Mouse (Mus musculus) heart, embryonic 14.5 days (tissue): ENCODE results near the gene Hspa4. TPM values are rescaled to one million over a fixed set of nuclear protein-coding genes. Genes with fewer than 3 reads are reported as not detected.

ENCODE experiments used
- ATAC-seq: fragments of 200-750 bp; cut with Nextera tagmentation; 2 replicates; pipeline ENCODE4 v1.8.0; 2017; ENCODE audit warnings: low read depth, moderate TSS enrichment; ENCODE audit not compliant: insufficient number of reproducible peaks, insufficient read depth, low FRiP score
- H3K27ac ChIP-seq, 2 experiments: fragments of 200-500 bp in 1 of 2; fragments of 300-500 bp in 1 of 2; sonication (generic) in 1 of 2; replicated peaks in 1 of 2; 2 replicates each; pipeline ENCODE4 v1.5.1; 2012 to 2014; ENCODE audit warnings: low read depth in 2 of 2, low read length in 2 of 2, control low read depth in 1 of 2, mild to moderate bottlenecking in 1 of 2, mixed read lengths in 1 of 2; ENCODE audit not compliant: control insufficient read depth in 1 of 2, insufficient read depth in 1 of 2
- H3K27me3 ChIP-seq: fragments of 300-500 bp; sonication (generic); 2 replicates; pipeline ENCODE4 v1.6.1; 2014; ENCODE audit warnings: mild to moderate bottlenecking, low read length, control low read depth; ENCODE audit not compliant: control insufficient read depth, insufficient read depth
- H3K36me3 ChIP-seq: fragments of 300-500 bp; sonication (generic); 2 replicates; pipeline ENCODE4 v1.6.1; 2014; ENCODE audit warnings: mild to moderate bottlenecking, control low read depth, low read length, mixed read lengths; ENCODE audit not compliant: control insufficient read depth, insufficient read depth
- H3K4me1 ChIP-seq, 2 experiments: fragments of 200-500 bp in 1 of 2; fragments of 300-500 bp in 1 of 2; sonication (generic) in 1 of 2; 2 replicates each; pipeline ENCODE4 v1.6.1; 2012 to 2014; ENCODE audit warnings: low read length in 2 of 2, control low read depth in 1 of 2, mixed read lengths in 1 of 2; ENCODE audit not compliant: control insufficient read depth in 2 of 2, insufficient read depth in 2 of 2
- H3K4me2 ChIP-seq: fragments of 300-500 bp; sonication (generic); 2 replicates; pipeline ENCODE4 v1.6.1; 2014; ENCODE audit warnings: mild to moderate bottlenecking, low read length
- H3K4me3 ChIP-seq, 2 experiments: fragments of 200-500 bp in 1 of 2; fragments of 300-500 bp in 1 of 2; sonication (generic) in 1 of 2; 2 replicates each; pipeline ENCODE4 v1.5.1; 2012 to 2014; ENCODE audit warnings: low read length in 2 of 2, mild to moderate bottlenecking in 2 of 2, control low read depth in 1 of 2, low read depth in 1 of 2, moderate library complexity in 1 of 2; ENCODE audit not compliant: control insufficient read depth in 1 of 2, insufficient read depth in 1 of 2
- H3K9ac ChIP-seq: fragments of 300-500 bp; sonication (generic); 2 replicates; pipeline ENCODE4 v1.6.1; 2014; ENCODE audit warnings: mild to moderate bottlenecking, low read length
- H3K9me3 ChIP-seq: fragments of 300-500 bp; sonication (generic); 2 replicates; pipeline ENCODE4 v1.6.1; 2016; ENCODE audit warnings: low read length, control low read depth; ENCODE audit not compliant: control insufficient read depth
- whole genome bisulfite sequencing: fragments of 180-500 bp; shearing (Covaris S2); extraction: QIAGEN DNeasy Blood & Tissue Kit; methylation state at CpG from one replicate; pipeline ENCODE4 v1.1.7; 2014; 5-methylcytosine and 5-hydroxymethylcytosine counted together
- polyA plus RNA-seq: library from polyadenylated mRNA; unstranded; fragments of >200 nt; fragmentation: Nextera tagmentation; extraction: Ambion mirVana; gene quantifications from 2 replicates; pipeline ENCODE4 v1.2.1, GENCODE M21; 2014

Gene Hspa4
- polyA plus RNA-seq, 1 experiment from 2014 or later: 66.8 TPM

- WGBS: 80% methylated on average over 5 of the region's 5 CpGs
- H3K36me3 ChIP-seq: peaks cover 55% of the 10 kb centered on the region
- H3K9me3 ChIP-seq: no peaks in the 10 kb centered on the region
- H3K27me3 ChIP-seq: no peaks in the 10 kb centered on the region
- no peak overlapping the region for H3K4me2 ChIP-seq
- peaks cover 3 to 6% of the 10 kb centered on the region in 2 experiments; a peak in 3 of 4 replicates for H3K4me1 ChIP-seq
- H3K9ac ChIP-seq: no peak overlapping the region
- H3K27ac ChIP-seq: no peak overlapping the region
- no peak overlapping the region for H3K4me3 ChIP-seq
- no peak for ATAC-seq
Observed at GRCm38 (mm10) chr11:53260556-53260955, 39.7 kb downstream of the Hspa4 start.

- 68% methylated on average over 1 of the region's 1 CpGs for WGBS
- Histone ChIP-seq H3K4me3 (no peak overlapping the region), H3K9ac (no peak overlapping the region), H3K36me3 (peaks cover 50% of the 10 kb centered on the region), H3K4me1 (peaks cover 3 to 6% of the 10 kb centered on the region in 2 experiments; a peak in 3 of 4 replicates), H3K9me3 (no peaks in the 10 kb centered on the region), H3K27ac (no peak overlapping the region), H3K4me2 (no peak overlapping the region), H3K27me3 (no peaks in the 10 kb centered on the region)
- no peak for ATAC-seq
Observed at GRCm38 (mm10) chr11:53260056-53260455, 40.2 kb downstream of the Hspa4 start.

- 87% methylated on average over 6 of the region's 6 CpGs for WGBS
- H3K27me3 ChIP-seq: no peaks in the 10 kb centered on the region
- H3K9me3 ChIP-seq: peaks cover 5% of the 10 kb centered on the region; the same call in 1 of the 2 replicates
- no peak overlapping the region for H3K27ac ChIP-seq
- no peak overlapping the region for H3K4me3 ChIP-seq
- peaks cover 3 to 6% of the 10 kb centered on the region in 2 experiments; a peak in 3 of 4 replicates for H3K4me1 ChIP-seq
- peaks cover 41% of the 10 kb centered on the region for H3K36me3 ChIP-seq
- no peak overlapping the region for H3K4me2 ChIP-seq
- ATAC-seq: no peak
- no peak overlapping the region for H3K9ac ChIP-seq
Observed at GRCm38 (mm10) chr11:53259047-53259632, 41.1 kb downstream of the Hspa4 start.

GRCm38 (mm10) chr11:53256914-53257313, 43.3 kb downstream of the Hspa4 start:
- Histone ChIP-seq H3K4me2 (no peak overlapping the region), H3K9me3 (peaks cover 5% of the 10 kb centered on the region; the same call in 1 of the 2 replicates), H3K36me3 (peaks cover 19% of the 10 kb centered on the region), H3K4me3 (no peak overlapping the region), H3K27me3 (no peaks in the 10 kb centered on the region), H3K4me1 (peaks cover 3 to 6% of the 10 kb centered on the region in 2 experiments; a peak in 3 of 4 replicates), H3K9ac (no peak overlapping the region), H3K27ac (no peak overlapping the region)
- 46% methylated on average over 2 of the region's 2 CpGs for WGBS
- ATAC-seq: no peak

GRCm38 (mm10) chr11:53254926-53255325, 45.3 kb downstream of the Hspa4 start:
- 44% methylated on average over 7 of the region's 7 CpGs for WGBS
- ATAC-seq: no peak
- H3K4me3 ChIP-seq: no peak overlapping the region
- H3K4me1 ChIP-seq: peaks cover 3 to 11% of the 10 kb centered on the region in 2 experiments; a peak in 3 of 4 replicates
- H3K27ac ChIP-seq: no peak overlapping the region
- H3K9me3 ChIP-seq: peaks cover 5% of the 10 kb centered on the region; the same call in 1 of the 2 replicates
- no peaks in the 10 kb centered on the region for H3K36me3 ChIP-seq
- no peaks in the 10 kb centered on the region for H3K27me3 ChIP-seq
- H3K4me2 ChIP-seq: no peak overlapping the region
- no peak overlapping the region for H3K9ac ChIP-seq

- WGBS: 89% methylated on average over 3 of the region's 3 CpGs
- no peak overlapping the region for H3K27ac ChIP-seq
Observed at GRCm38 (mm10) chr11:53254428-53254827, 45.8 kb downstream of the Hspa4 start.

GRCm38 (mm10) chr11:53252186-53253119, 47.8 kb downstream of the Hspa4 start:
- no peak overlapping the region for H3K27ac ChIP-seq
- 87% methylated on average over 12 of the region's 12 CpGs for WGBS
- peaks cover 0 to 9% of the 10 kb centered on the region in 2 experiments; a peak in 3 of 4 replicates for H3K4me1 ChIP-seq
- H3K9me3 ChIP-seq: peaks cover 5% of the 10 kb centered on the region; the same call in 1 of the 2 replicates
- no peak overlapping the region for H3K4me3 ChIP-seq
- no peak for ATAC-seq
- no peaks in the 10 kb centered on the region for H3K27me3 ChIP-seq
- no peaks in the 10 kb centered on the region for H3K36me3 ChIP-seq
- H3K4me2 ChIP-seq: no peak overlapping the region
- H3K9ac ChIP-seq: no peak overlapping the region

More at GRCm38 (mm10) chr11:53254428-53254827, 45.8 kb downstream of the Hspa4 start:
- H3K4me3 ChIP-seq: no peak overlapping the region
- ATAC-seq: no peak
- peaks cover 5% of the 10 kb centered on the region; the same call in 1 of the 2 replicates for H3K9me3 ChIP-seq
- H3K4me2 ChIP-seq: no peak overlapping the region
- H3K9ac ChIP-seq: no peak overlapping the region
- no peaks in the 10 kb centered on the region for H3K36me3 ChIP-seq
- peaks cover 3 to 15% of the 10 kb centered on the region in 2 experiments; a peak in 3 of 4 replicates for H3K4me1 ChIP-seq
- H3K27me3 ChIP-seq: no peaks in the 10 kb centered on the region
